Mouse (Mus musculus) hindbrain, embryonic 16.5 days (tissue): ENCODE data around the gene Chmp6. TPM values are rescaled to one million over a fixed set of nuclear protein-coding genes. Genes with fewer than 3 reads are reported as not detected.

ENCODE experiments used
- ATAC-seq: fragments of 200-750 bp; cut with Nextera tagmentation; 2 replicates; pipeline ENCODE4 v1.8.0; 2017; ENCODE audit warnings: moderate TSS enrichment, moderate library complexity
- H3K27ac ChIP-seq: fragments of 300-500 bp; sonication (generic); 2 replicates; pipeline ENCODE4 v1.5.1; 2014; ENCODE audit warnings: low read depth, mild to moderate bottlenecking, control low read depth, low read length, moderate library complexity
- H3K27me3 ChIP-seq: fragments of 300-500 bp; sonication (generic); replicated peaks from 2 replicates; pipeline ENCODE4 v1.6.1; 2014; ENCODE audit warnings: low read length; ENCODE audit not compliant: control insufficient read depth, insufficient read depth
- H3K36me3 ChIP-seq: fragments of 300-500 bp; sonication (generic); 2 replicates; pipeline ENCODE4 v1.6.1; 2014; ENCODE audit warnings: mild to moderate bottlenecking, low read length, moderate library complexity, mixed read lengths; ENCODE audit not compliant: control insufficient read depth, insufficient read depth
- H3K4me1 ChIP-seq: fragments of 300-500 bp; sonication (generic); 2 replicates; pipeline ENCODE4 v1.6.1; 2014; ENCODE audit warnings: low read depth, low read length; ENCODE audit not compliant: control insufficient read depth, insufficient read depth
- H3K4me2 ChIP-seq: fragments of 300-500 bp; sonication (generic); 2 replicates; pipeline ENCODE4 v1.6.1; 2014; ENCODE audit warnings: mild to moderate bottlenecking, low read length, control low read depth, moderate library complexity
- H3K4me3 ChIP-seq: fragments of 300-500 bp; sonication (generic); 2 replicates; pipeline ENCODE4 v1.5.1; 2014; ENCODE audit warnings: mild to moderate bottlenecking, low read length, control low read depth, moderate library complexity
- H3K9ac ChIP-seq: fragments of 300-500 bp; sonication (generic); 2 replicates; pipeline ENCODE4 v1.6.1; 2014; ENCODE audit warnings: low read depth, mild to moderate bottlenecking, control low read depth, low read length, moderate library complexity
- H3K9me3 ChIP-seq: fragments of 300-500 bp; sonication (generic); 2 replicates; pipeline ENCODE4 v1.6.1; 2014; ENCODE audit warnings: mild to moderate bottlenecking, low read length, moderate library complexity; ENCODE audit not compliant: control insufficient read depth
- WGBS: fragments of 180-500 bp; shearing (Covaris S2); extraction: QIAGEN DNeasy Blood & Tissue Kit; methylation state at CpG from one replicate; pipeline ENCODE4 v1.1.7; 2014; 5-methylcytosine and 5-hydroxymethylcytosine counted together
- polyA plus RNA-seq: library from polyadenylated mRNA; unstranded; fragments of >200 nt; fragmentation: Nextera tagmentation; extraction: Ambion mirVana; gene quantifications from 2 replicates; pipeline ENCODE4 v1.2.1, GENCODE M21; 2015

Gene Chmp6
- polyA plus RNA-seq, 1 experiment from 2014 or later: 114 TPM

DNA sequence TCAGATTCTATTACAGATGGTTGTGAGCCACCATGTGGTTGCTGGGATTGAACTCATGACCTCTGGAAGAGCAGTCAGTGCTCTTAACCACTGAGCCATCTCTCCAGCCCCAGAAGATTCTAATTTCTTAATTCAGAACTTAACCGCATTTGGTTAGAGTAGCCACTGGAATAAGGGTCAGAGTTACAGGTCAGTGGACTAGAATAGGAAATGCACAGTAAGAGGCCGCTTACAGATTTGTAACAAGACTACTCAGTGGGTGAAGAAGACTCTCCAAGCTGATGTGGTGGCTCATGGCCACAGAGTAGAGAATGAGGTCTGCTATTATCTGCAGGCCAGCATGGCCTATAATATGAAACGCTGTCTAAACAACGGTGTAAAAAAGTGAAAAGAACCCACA, 10.3 kb upstream of the Chmp6 start:
- 74% methylated on average over 4 of the region's 4 CpGs for WGBS
- no peaks in the 10 kb centered on the region for H3K9me3 ChIP-seq
- ATAC-seq: no peak

DNA sequence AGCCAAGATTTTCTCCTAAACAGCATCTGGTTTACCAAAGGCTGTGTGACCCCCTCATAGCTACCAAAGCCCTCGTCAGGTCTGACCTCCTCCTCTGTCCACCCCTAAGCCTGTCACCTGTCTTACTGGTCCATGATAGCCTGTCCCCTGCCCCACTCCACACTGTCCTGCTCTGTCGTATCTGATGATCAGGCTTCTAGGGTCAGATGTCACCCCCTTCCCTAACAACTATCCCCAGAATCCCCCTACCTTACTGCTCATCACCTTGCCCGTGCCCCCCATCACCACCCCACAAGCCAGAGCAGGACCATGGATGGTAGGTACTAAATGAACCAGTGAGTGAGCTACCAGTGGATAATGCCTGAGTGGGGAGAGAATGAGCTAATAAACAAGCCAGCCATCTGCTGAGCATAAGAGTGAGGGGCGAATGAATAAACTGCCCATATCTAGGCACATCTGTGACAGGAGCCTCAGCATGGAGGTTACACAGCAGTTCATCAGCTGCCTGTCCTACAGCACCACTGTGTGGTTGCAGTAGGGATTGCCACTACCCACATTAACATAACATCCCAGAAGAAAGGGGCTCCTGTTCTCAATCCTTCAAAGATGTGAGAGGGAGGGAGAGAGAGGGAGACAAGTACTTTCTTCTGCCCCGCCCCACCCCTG, 8.5 kb upstream of the Chmp6 start:
- WGBS: 38% methylated on average over 5 of the region's 5 CpGs
- H3K9me3 ChIP-seq: no peaks in the 10 kb centered on the region
- H3K4me2 ChIP-seq: no peak overlapping the region
- ATAC-seq: peak; percentile 57
- no peak overlapping the region for H3K27ac ChIP-seq
- 0 out of 2 replicates have a peak overlapping the region, but pooled peaks have one; percentile 7 for H3K9ac ChIP-seq
- no peaks in the 10 kb centered on the region for H3K36me3 ChIP-seq
- H3K27me3 ChIP-seq: 0 out of 2 replicates have a peak, but pooled peaks cover 2% of the 10 kb centered on the region
- peaks cover 4% of the 10 kb centered on the region; the same call in 1 of the 2 replicates for H3K4me1 ChIP-seq
- no peak overlapping the region for H3K4me3 ChIP-seq

More for the DNA sequence above, 10.3 kb upstream of the Chmp6 start:
- no peaks in the 10 kb centered on the region for H3K27me3 ChIP-seq
- no peak overlapping the region for H3K9ac ChIP-seq
- H3K4me1 ChIP-seq: peaks cover 4% of the 10 kb centered on the region; the same call in 1 of the 2 replicates
- no peaks in the 10 kb centered on the region for H3K36me3 ChIP-seq
- H3K4me3 ChIP-seq: no peak overlapping the region
- no peak overlapping the region for H3K4me2 ChIP-seq
- H3K27ac ChIP-seq: no peak overlapping the region

DNA sequence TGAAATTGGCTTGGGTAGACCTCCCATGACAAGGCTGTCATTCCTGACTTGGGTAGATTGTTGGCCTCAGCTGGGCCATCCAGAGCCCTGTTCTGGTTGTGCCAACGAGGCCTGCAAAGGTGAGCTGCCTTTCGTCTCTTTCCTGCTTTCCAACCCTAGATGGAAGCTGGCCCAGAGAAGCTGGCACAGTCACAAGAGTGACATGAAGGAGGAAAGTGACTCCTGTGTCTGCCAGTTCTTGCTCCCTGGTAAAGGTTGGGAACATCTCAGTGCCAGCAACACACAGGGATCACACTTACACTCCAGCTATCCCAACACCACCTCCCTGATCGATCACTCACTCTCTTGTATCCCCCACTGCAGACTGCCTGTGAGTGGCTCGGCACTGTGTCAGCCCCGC, 7.4 kb upstream of the Chmp6 start:
- Histone ChIP-seq H3K27ac (no peak overlapping the region; the same call in 1 of the 2 replicates), H3K4me2 (no peak overlapping the region), H3K27me3 (0 out of 2 replicates have a peak, but pooled peaks cover 2% of the 10 kb centered on the region), H3K36me3 (no peaks in the 10 kb centered on the region), H3K4me3 (no peak overlapping the region), H3K9ac (no peak overlapping the region), H3K9me3 (no peaks in the 10 kb centered on the region), H3K4me1 (peaks cover 4% of the 10 kb centered on the region; the same call in 1 of the 2 replicates)
- WGBS: 92% methylated on average over 5 of the region's 5 CpGs
- no peak for ATAC-seq

DNA sequence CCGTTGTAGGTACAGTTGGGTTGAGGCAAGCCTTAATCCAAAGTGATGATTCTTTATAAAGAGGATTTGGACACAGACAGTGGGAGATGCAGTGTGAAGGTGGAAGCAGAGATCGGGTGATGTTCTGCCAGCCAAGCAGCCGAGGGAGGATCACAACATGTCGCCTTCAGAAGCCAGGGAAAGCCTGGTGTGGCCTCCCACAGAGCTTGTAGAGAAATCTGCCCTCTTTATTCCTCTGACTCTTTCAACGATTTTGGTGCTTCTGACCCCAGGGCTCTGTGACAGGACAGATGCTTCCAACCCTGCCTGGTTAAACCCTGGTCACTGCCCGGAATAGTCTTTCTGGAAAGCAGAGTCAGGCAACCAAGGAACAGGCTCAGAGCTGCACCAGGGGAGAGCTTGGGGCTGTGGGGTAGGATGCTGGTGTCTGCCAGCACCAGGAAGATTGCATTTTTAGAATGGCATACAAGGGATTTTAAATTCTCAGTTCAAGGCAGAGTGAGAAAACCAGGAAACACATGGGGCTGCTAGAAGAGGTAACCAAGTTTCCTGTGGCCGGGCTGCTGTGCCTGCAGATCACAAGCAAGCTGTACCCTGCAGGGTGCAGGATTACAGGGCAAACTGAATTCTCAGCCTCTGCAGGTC, 6.1 kb upstream of the Chmp6 start:
- peak overlapping the region; percentile 39 for H3K9ac ChIP-seq
- H3K27me3 ChIP-seq: 0 out of 2 replicates have a peak, but pooled peaks cover 2% of the 10 kb centered on the region
- no peaks in the 10 kb centered on the region for H3K9me3 ChIP-seq
- 35% methylated on average over 7 of the region's 7 CpGs for WGBS
- H3K27ac ChIP-seq: no peak overlapping the region
- ATAC-seq: no peak
- H3K4me3 ChIP-seq: no peak overlapping the region
- no peak overlapping the region for H3K4me2 ChIP-seq
- H3K4me1 ChIP-seq: peaks cover 4% of the 10 kb centered on the region; the same call in 1 of the 2 replicates
- no peaks in the 10 kb centered on the region for H3K36me3 ChIP-seq

DNA sequence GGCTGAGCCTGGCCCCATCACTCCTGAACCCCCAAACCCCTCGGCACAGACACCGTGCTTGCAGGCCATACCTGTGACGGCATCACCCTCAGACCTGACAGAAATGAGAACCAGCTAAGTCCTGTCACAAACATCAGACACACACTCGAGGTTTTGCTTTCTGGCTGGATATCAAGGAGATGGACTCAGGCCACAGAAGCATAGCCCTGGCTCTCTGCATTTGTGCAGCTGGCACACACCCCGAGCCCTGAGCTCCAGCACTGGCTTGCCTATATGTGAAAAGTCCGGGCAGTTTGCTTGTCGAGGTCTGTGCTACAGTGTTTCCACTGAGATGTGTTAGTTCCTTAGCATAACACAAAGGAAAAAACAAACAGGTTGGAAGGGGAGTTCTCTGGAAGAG, 5.5 kb upstream of the Chmp6 start:
- Histone ChIP-seq H3K4me2 (no peak overlapping the region), H3K27ac (no peak overlapping the region), H3K36me3 (no peaks in the 10 kb centered on the region), H3K27me3 (0 out of 2 replicates have a peak, but pooled peaks cover 2% of the 10 kb centered on the region), H3K9ac (no peak overlapping the region; the same call in 1 of the 2 replicates), H3K9me3 (no peaks in the 10 kb centered on the region), H3K4me3 (no peak overlapping the region), H3K4me1 (peaks cover 4% of the 10 kb centered on the region)
- 41% methylated on average over 7 of the region's 7 CpGs for WGBS
- ATAC-seq: no peak

DNA sequence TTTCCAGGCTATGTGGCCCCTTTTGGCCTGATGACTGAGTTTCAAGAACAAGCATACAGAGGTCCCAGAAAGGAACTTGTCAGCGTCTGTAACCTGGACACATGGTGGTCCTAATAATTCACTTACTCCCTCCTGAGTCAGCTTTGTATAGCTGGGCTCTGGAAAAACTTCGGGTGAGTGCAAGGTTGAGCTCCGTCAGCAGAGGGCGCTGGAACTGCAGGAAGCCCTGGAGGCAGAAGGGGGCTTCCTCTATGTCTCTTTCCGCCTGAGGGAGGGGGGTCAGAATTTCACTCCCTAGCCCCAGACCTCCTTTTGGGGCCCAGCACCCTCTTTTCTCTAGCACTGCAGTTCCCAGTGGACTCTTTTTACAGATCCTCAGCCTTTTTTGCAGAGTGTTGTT, 3.8 kb upstream of the Chmp6 start:
- Histone ChIP-seq H3K9ac (no peak overlapping the region), H3K4me3 (no peak overlapping the region), H3K27me3 (0 out of 2 replicates have a peak, but pooled peaks cover 2% of the 10 kb centered on the region), H3K4me2 (peak overlapping the region; percentile 12; the same call in 1 of the 2 replicates), H3K36me3 (no peaks in the 10 kb centered on the region), H3K27ac (no peak overlapping the region), H3K4me1 (peaks cover 13% of the 10 kb centered on the region), H3K9me3 (no peaks in the 10 kb centered on the region)
- WGBS: 0% methylated on average over 5 of the region's 5 CpGs
- no peak for ATAC-seq

DNA sequence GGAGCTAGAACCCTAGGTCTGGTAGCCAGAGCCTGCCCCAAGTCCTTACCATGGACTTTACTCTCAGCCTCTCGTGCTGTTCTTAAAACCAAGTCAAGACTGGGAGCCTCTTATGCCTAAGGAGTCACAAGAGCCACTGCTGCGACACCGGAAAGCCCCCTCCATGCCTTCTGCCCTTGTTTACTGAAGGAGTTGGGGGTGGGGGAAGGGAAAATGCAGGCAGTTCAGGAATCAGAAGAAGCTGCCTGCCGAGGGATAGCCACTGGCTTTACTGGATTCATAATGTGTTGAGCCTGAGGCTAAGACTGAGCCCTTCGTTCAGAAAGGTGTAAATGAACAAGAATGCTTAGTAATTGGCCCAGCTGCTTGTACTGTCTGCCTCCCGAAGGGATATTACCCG, 396 bp upstream of the Chmp6 start:
- Histone ChIP-seq H3K9ac (peak overlapping the region; percentile 90), H3K9me3 (no peaks in the 10 kb centered on the region), H3K27ac (peak overlapping the region; percentile 79), H3K4me3 (peak overlapping the region; percentile 84), H3K36me3 (peaks cover 12% of the 10 kb centered on the region), H3K4me2 (peak overlapping the region; percentile 91), H3K4me1 (peaks cover 21% of the 10 kb centered on the region), H3K27me3 (0 out of 2 replicates have a peak, but pooled peaks cover 2% of the 10 kb centered on the region)
- WGBS: 4% methylated on average over 7 of the region's 7 CpGs
- ATAC-seq: no peak

DNA sequence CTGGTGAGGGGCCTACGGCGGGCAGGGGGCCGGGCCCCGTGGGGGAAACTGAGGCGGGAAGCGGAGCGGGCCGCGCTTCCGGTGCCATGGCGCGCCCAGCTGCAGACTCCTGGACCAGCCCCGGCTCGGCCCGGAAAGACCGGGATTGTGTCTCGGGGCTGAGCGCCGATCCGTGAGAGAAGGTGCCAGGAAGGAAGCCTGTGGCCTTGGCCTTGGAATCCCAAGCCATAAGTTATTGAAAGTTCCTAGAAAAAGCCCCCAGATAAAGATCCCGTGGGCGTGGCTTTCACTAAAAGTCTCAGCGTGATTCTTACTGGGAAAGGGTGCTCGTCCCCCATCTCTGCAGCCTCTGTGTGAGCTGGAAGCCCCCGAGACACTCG, 684 bp downstream of the Chmp6 start:
- Histone ChIP-seq H3K4me1 (peaks cover 21% of the 10 kb centered on the region), H3K27ac (peak overlapping the region; percentile 79), H3K27me3 (no peaks in the 10 kb centered on the region), H3K9me3 (no peaks in the 10 kb centered on the region), H3K36me3 (peaks cover 23% of the 10 kb centered on the region), H3K4me3 (peak overlapping the region; percentile 84), H3K4me2 (peak overlapping the region; percentile 91), H3K9ac (peak overlapping the region; percentile 90)
- ATAC-seq: no peak
- 1% methylated on average over 26 of the region's 26 CpGs for WGBS

DNA sequence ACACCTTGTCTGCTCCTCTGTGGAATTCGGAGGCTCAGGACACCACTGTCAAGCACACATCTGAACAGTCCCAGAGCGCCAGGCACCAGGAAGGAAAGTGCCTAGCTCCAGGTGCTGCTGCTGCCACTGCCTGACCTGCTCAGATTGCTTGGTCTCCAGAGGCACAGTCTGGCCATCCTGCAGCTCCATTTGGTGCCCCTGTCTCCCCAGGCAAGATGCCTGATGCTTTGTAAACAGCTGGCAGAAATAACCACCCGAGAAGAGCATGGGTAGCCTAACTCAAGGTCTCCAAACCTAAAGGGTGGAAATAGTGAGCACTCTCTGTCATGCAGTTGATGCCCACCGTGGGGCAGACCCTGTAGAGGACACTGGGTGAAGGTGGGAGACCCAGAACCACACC, 1.1 kb downstream of the Chmp6 start:
- ATAC-seq: no peak
- Histone ChIP-seq H3K9me3 (no peaks in the 10 kb centered on the region), H3K4me1 (peaks cover 21% of the 10 kb centered on the region), H3K9ac (peak overlapping the region; percentile 90), H3K4me2 (peak overlapping the region; percentile 91), H3K4me3 (peak overlapping the region; percentile 84), H3K27ac (no peak overlapping the region), H3K36me3 (peaks cover 26% of the 10 kb centered on the region), H3K27me3 (no peaks in the 10 kb centered on the region)
- WGBS: 33% methylated on average over 4 of the region's 4 CpGs
